Mouse (Mus musculus) midbrain, embryonic 10.5 days (tissue): ENCODE results near the gene Ern1. TPM values are rescaled to one million over a fixed set of nuclear protein-coding genes. Genes with fewer than 3 reads are reported as not detected.
"Not testable (repeated sequence)": the region's sequence is repeated elsewhere in the genome, so short reads cannot be mapped to it uniquely, and the experiment has no call there.

Experiments
- DNase-seq: peaks from one replicate; pipeline ENCODE4 v3.0.0-alpha.2; 2017; ENCODE audit warnings: low spot score
- H3K27ac ChIP-seq: fragments of 300-500 bp; sonication (generic); replicated peaks from 2 replicates; pipeline ENCODE4 v1.5.1; 2016; ENCODE audit warnings: mild to moderate bottlenecking
- H3K27me3 ChIP-seq: fragments of 300-500 bp; sonication (generic); 2 replicates; pipeline ENCODE4 v1.6.1; 2016; ENCODE audit warnings: low read depth, mild to moderate bottlenecking; ENCODE audit not compliant: poor library complexity, severe bottlenecking
- H3K36me3 ChIP-seq: fragments of 300-500 bp; sonication (generic); 2 replicates; pipeline ENCODE4 v1.6.1; 2016; ENCODE audit warnings: mild to moderate bottlenecking, moderate library complexity
- H3K4me1 ChIP-seq: fragments of 300-500 bp; sonication (generic); 2 replicates; pipeline ENCODE4 v1.6.1; 2016
- H3K4me3 ChIP-seq: fragments of 300-500 bp; sonication (generic); 2 replicates; pipeline ENCODE4 v1.5.1; 2016; ENCODE audit warnings: mild to moderate bottlenecking, moderate library complexity
- H3K9me3 ChIP-seq: fragments of 300-500 bp; sonication (generic); replicated peaks from 2 replicates; pipeline ENCODE4 v1.6.1; 2016; ENCODE audit warnings: mild to moderate bottlenecking
- WGBS: fragments of 180-500 bp; shearing (Covaris S2); methylation state at CpG from one replicate; pipeline ENCODE4 v1.1.7; 2016; 5-methylcytosine and 5-hydroxymethylcytosine counted together
- polyA plus RNA-seq: library from polyadenylated mRNA; unstranded; fragments of >200 nt; fragmentation: Nextera tagmentation; extraction: Ambion mirVana; gene quantifications from 2 replicates; pipeline ENCODE4 v1.2.1, GENCODE M21; 2016

Gene Ern1
- polyA plus RNA-seq, 1 experiment from 2014 or later, result 5.2 TPM

DNA sequence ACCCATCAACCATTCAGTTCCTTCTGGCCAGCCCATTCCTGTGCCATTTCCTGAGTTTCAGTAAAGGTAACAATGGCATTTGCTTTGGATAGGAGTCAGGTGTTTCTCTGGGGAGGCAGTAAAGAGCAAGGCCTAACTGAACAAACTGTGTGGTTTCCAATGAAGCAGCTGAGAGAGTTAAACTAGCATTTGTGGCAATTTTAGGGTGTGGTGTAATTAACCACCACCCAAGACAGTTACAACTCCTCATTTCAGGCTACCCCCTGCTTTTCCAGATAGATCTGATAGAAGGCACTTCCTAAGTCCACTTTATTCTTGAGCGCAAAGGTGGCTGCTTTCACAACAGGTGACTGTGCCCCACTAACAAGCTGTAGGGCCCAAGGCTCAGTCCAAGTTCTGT lies 19.1 kb downstream of the Ern1 start:
- H3K4me1 ChIP-seq, result no peaks in the 10 kb centered on the region
- H3K36me3 ChIP-seq, result no peaks in the 10 kb centered on the region
- H3K4me3 ChIP-seq, result no peak overlapping the region
- WGBS, result 95% methylated on average over 1 of the region's 1 CpGs
- DNase-seq, result no peak
- H3K9me3 ChIP-seq, result no peaks in the 10 kb centered on the region
- H3K27me3 ChIP-seq, result no peaks in the 10 kb centered on the region
- H3K27ac ChIP-seq, result no peak overlapping the region

DNA sequence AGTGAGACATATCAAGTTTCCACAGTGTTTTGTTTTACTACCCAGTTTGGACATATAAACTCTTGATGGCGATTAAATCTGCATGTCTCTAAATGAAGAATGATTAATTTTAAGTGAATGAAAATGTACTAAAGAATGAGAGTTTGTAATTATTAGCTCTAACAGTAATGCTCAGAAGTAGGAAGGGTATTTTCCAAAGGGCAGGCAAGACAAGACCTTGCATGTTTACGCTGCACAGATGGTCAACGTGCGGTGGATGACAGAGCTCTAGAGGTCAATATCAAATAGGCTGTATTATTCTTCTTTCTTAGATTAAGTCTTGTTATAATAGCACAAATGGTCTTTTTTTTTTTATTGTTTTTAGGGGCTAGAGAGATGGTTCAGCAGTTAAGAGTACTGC lies 21.7 kb downstream of the Ern1 start:
- 0 out of 2 replicates have a peak, but pooled peaks cover 3% of the 10 kb centered on the region for H3K4me1 ChIP-seq
- WGBS, result 95% methylated on average over 4 of the region's 4 CpGs

DNA sequence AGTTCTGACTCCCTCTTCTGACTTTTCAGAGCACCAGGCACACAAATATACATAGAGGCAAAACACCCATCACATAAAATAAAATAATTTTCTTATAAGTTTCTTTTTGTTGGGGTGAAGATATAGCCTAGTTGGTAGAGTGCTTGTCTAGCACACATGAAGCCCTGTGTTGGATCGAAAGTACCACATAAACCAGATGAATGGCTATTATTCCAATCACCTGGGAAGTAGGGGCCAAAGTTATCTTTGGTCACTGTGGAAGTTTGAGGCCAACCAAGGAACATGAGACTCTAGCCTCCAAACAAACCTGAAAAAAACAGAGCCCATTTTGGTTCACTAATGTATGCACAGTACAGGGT lies 22.1 kb downstream of the Ern1 start:
- Histone ChIP-seq H3K27ac (no peak overlapping the region), H3K9me3 (no peaks in the 10 kb centered on the region), H3K36me3 (no peaks in the 10 kb centered on the region), H3K27me3 (no peaks in the 10 kb centered on the region), H3K4me3 (no peak overlapping the region), H3K4me1 (0 out of 2 replicates have a peak, but pooled peaks cover 3% of the 10 kb centered on the region)
- no peak for DNase-seq
- 94% methylated on average over 1 of the region's 1 CpGs for WGBS

More for the DNA sequence above, 21.7 kb downstream of the Ern1 start:
- H3K27me3 ChIP-seq, result no peaks in the 10 kb centered on the region
- H3K36me3 ChIP-seq, result no peaks in the 10 kb centered on the region
- no peak overlapping the region for H3K4me3 ChIP-seq
- H3K27ac ChIP-seq, result no peak overlapping the region
- no peaks in the 10 kb centered on the region for H3K9me3 ChIP-seq
- DNase-seq, result no peak

DNA sequence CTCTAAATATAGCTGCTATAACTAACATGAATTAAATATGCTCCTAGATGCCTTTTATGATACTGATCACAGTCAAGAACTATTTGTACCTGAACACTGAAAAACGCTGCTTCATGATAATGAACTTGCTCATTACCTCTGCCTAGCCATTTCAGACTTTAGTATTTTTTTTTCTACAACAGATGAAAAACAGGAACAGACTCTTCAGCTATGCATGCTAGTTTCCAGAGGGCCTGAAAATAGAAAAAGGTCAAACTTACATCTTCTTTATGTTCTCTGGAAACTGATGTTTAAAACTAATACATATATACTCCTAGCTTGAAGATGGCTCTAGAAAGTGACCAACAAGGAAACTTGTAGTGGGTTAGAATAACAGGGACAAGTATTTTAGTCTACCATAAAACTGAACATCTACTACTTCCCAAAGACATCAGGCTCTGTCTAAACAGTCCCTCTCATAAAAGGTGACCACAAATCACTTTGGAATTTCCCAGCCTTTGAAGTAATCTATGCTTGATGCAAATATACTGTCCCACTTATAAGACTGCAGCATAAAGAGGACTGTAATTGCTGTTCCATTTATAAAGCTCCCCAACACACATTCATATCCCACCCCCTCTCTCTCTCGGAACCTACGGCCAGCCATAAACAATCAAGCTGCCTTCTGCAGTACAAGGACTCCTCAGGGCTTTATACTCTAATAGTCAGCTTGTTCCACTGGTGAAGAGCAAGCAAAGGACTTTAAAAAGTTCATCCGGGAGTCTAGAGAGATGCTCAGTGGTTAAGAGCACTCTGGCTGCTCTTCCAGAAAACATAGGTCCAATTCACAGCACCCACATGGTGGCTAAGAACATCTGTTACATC lies 22.7 kb downstream of the Ern1 start:
- Histone ChIP-seq H3K36me3 (no peaks in the 10 kb centered on the region), H3K27me3 (no peaks in the 10 kb centered on the region), H3K27ac (no peak overlapping the region), H3K4me1 (0 out of 2 replicates have a peak, but pooled peaks cover 3% of the 10 kb centered on the region), H3K4me3 (no peak overlapping the region), H3K9me3 (no peaks in the 10 kb centered on the region)
- no peak for DNase-seq
- 89% methylated on average over 4 of the region's 4 CpGs for WGBS

DNA sequence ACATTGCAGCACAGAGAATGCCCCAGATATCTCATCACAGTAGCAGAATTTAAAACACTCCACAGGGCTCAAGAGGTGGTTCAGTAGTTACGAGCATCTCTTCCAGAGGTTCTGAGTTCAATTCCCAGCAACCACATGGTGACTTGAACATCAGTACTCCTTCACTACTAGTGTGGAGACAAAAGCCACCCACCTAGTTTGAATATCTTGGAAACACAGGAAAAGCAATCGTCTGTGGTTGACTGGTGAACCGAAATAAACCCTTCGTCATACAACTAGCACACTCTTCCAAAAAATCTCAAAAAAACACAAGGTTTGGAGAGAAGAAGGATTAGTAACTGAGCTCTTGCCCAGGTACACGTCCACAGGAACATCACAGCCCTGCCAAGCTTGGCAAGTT lies 23.8 kb downstream of the Ern1 start:
- 71% methylated on average over 5 of the region's 5 CpGs for WGBS
- Histone ChIP-seq H3K4me1 (0 out of 2 replicates have a peak, but pooled peaks cover 3% of the 10 kb centered on the region), H3K36me3 (no peaks in the 10 kb centered on the region), H3K9me3 (no peaks in the 10 kb centered on the region), H3K4me3 (no peak overlapping the region), H3K27me3 (no peaks in the 10 kb centered on the region), H3K27ac (no peak overlapping the region)
- no peak for DNase-seq

DNA sequence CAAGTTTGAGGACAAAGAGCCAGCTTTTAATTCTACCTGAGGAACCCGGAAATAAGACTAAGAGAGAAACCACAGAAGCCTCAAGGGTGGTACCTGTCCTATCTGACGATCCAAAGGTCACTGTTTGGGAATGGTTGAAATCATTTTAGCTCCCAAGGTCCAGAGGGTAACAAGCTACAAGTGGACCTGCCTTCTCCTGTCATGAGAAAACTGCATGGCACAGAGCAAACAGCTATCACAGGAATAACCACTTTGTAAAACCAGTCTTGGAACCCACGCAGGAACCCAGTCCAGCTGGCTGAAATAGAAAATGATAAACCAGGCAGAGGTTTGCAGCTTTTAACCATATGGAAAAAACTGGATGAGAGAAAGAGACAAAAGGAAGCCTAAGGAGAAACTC lies 25.3 kb downstream of the Ern1 start:
- no peaks in the 10 kb centered on the region for H3K27me3 ChIP-seq
- 86% methylated on average over 3 of the region's 3 CpGs for WGBS

DNA sequence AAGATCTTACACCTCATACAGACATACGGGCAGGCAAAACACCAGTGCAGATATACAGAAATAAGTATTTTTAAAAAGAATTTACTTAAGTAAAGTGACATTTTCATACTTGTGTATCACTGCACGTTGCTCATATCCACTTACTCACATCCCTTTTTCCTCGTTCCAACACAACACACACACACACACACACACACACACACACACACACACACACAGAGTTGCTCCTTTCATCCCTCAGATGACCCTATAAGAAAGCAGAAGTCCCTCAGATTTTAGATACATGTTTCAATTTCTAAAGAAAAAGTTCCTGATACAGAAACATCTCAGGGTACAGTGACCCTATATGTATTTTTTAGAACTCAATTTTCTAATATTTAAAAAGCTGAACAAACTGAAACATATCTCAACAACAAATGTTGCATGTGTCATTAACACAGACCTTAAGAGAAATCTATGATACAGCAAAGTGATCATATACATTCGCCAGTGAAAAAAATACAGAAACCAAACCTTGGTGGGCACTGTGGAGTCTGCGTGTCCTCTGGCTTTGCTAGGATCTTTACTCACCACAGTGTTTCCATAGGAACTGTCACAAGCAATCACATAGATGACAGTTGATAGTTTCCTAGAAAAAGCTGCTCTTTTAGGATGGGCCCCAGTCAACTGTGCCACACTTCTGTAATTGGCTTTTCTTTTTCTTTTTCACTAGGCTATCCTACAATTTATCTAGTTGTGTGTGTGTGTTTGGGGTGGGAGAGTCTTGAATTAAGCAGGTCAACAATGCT lies 26.3 kb downstream of the Ern1 start:
- no peaks in the 10 kb centered on the region for H3K9me3 ChIP-seq
- DNase-seq, result no peak
- no peak overlapping the region for H3K27ac ChIP-seq
- H3K4me3 ChIP-seq, result no peak overlapping the region
- 0 out of 2 replicates have a peak, but pooled peaks cover 3% of the 10 kb centered on the region for H3K4me1 ChIP-seq
- 83% methylated on average over 5 of the region's 5 CpGs for WGBS
- H3K36me3 ChIP-seq, result no peaks in the 10 kb centered on the region
- no peaks in the 10 kb centered on the region for H3K27me3 ChIP-seq

More for the DNA sequence above, 25.3 kb downstream of the Ern1 start:
- no peak for DNase-seq
- no peaks in the 10 kb centered on the region for H3K9me3 ChIP-seq
- H3K36me3 ChIP-seq, result no peaks in the 10 kb centered on the region
- 0 out of 2 replicates have a peak, but pooled peaks cover 3% of the 10 kb centered on the region for H3K4me1 ChIP-seq
- H3K4me3 ChIP-seq, result no peak overlapping the region
- H3K27ac ChIP-seq, result no peak overlapping the region

DNA sequence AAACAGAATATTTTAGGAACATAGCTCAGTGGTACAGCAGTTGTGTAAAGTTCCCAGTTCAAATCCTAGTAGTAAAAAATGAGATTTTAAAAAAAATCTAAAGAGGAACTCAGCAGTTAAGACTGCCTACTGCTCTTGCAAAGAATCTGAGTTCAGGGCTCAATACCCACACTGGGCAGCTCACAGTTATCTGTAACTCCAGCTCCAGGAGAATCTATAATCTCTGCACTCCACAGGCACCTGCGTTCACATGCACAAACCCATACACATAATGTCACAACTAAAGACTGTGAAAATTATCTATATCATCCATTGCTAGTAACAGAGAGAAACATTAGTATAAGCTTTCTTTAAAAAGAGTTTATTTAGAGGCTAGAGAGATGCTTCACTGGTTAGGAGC lies 27.0 kb downstream of the Ern1 start:
- 98% methylated on average over 1 of the region's 1 CpGs for WGBS
- DNase-seq, result no peak
- H3K9me3 ChIP-seq, result no peaks in the 10 kb centered on the region
- H3K27ac ChIP-seq, result no peak overlapping the region
- H3K4me3 ChIP-seq, result no peak overlapping the region
- 0 out of 2 replicates have a peak, but pooled peaks cover 3% of the 10 kb centered on the region for H3K4me1 ChIP-seq
- H3K36me3 ChIP-seq, result no peaks in the 10 kb centered on the region
- H3K27me3 ChIP-seq, result no peaks in the 10 kb centered on the region

DNA sequence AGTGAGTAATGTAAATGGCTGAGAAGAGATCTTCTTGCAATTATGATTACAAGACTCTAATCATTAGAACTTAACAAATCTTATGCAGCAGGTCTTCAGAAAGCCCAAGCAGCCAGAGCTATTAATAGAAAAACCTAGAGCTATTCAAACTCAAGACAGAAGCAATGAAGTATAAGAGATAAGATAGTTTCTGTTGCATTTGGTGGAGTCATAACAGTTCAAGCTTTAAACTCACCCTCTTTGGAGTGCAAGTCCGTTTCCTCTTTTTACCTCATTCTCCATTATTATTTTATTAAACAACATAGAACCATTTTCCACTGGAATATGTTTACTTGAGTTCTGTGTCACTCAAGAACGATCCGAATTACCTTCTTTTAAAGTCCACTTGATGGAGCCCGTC lies 29.1 kb downstream of the Ern1 start:
- Histone ChIP-seq H3K27ac (no peak overlapping the region), H3K36me3 (no peaks in the 10 kb centered on the region), H3K27me3 (no peaks in the 10 kb centered on the region), H3K4me1 (0 out of 2 replicates have a peak, but pooled peaks cover 3% of the 10 kb centered on the region), H3K9me3 (no peaks in the 10 kb centered on the region), H3K4me3 (no peak overlapping the region)
- WGBS, result 95% methylated on average over 4 of the region's 4 CpGs
- DNase-seq, result no peak

DNA sequence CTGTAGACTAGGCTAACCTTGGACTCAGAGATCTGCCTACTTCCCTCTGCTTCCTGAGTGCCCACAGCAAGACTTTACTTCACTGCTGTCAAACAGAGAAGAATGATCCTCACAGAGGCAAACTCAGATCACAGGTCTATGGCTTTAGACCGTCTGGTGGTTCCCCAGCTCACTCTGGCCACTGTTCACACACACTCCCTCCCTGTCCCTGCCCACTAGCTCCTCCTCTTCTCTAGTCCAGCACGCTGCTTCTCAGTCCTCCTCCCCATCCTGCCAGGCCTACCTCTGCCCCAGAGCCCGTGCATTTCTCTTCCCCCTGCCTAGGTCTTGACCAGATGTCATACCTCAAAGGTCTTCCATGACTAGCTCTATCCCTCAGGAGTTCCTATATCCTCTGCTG lies 44.0 kb downstream of the Ern1 start:
- Histone ChIP-seq H3K9me3 (no peaks in the 10 kb centered on the region), H3K27ac (no peak overlapping the region), H3K27me3 (no peaks in the 10 kb centered on the region), H3K4me3 (no peak overlapping the region), H3K4me1 (no peaks in the 10 kb centered on the region), H3K36me3 (no peaks in the 10 kb centered on the region)
- no peak for DNase-seq
- 39% methylated on average over 3 of the region's 3 CpGs for WGBS

DNA sequence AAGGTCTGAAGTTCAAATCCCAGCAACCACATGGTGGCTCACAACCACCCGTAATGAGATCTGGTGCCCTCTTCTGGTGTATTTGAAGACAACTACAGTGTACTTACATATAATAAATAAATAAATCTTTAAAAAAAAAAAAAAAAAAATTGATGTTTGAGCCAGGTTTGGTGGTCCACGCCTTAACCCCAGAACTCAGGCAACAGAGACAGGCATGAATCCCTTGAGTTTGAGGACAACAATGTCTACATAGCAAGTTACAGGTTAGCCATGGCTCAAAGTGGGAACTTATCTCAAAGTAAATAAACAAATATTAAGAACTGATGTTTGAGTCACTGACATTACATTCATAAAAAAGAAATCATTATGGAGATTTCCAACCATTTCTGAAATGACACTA lies 45.1 kb downstream of the Ern1 start:
- H3K27me3 ChIP-seq, H3K27ac ChIP-seq, H3K36me3 ChIP-seq, DNase-seq, H3K9me3 ChIP-seq, H3K4me3 ChIP-seq, H3K4me1 ChIP-seq: not testable (repeated sequence)
- whole genome bisulfite sequencing, result 90% methylated on average over 2 of the region's 2 CpGs

DNA sequence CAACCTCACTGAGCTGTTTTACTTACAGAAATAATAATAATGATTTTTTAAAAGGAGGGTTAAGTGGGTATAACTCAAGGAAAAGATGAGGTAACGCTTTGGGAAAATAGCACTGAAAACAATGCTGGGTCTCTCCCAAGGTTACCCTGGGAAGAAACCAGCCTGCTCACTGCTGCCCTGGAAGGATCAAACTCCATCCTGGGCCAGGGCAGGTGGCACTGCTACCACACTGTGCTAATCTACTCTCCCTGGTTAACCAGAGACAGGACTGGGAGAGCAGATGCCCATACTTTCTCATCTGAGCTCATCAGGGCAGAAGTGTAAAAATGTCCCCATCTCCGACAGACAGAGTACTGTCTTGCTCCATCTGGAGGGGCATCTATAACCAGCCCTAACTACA lies 47.3 kb downstream of the Ern1 start:
- Histone ChIP-seq H3K4me3 (no peak overlapping the region), H3K9me3 (no peaks in the 10 kb centered on the region), H3K4me1 (no peaks in the 10 kb centered on the region), H3K27me3 (no peaks in the 10 kb centered on the region), H3K36me3 (no peaks in the 10 kb centered on the region), H3K27ac (no peak overlapping the region)
- no peak for DNase-seq
- 94% methylated on average over 2 of the region's 2 CpGs for WGBS

DNA sequence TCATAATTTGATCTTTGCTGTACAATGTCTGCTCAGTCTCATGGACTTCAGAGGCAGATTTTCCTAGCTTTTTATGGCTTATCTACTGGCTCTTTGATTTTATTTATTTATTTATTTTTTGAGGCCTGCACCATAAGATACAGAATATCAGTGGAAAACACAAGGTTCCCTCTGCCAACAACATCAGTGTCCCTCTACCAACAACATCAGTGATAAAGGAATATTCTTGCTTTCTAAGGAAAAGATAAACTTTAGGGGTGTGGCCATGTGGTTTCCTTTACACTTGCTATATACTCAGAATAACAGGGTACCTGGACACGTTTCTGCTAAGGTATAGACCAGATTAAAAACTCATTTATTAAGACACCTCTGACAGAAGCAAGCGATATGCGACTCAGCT lies 48.3 kb downstream of the Ern1 start:
- no peak overlapping the region for H3K4me3 ChIP-seq
- H3K4me1 ChIP-seq, result no peaks in the 10 kb centered on the region
- H3K27ac ChIP-seq, result no peak overlapping the region
- 0 out of 2 replicates have a peak, but pooled peaks cover under 1% of the 10 kb centered on the region for H3K36me3 ChIP-seq
- no peaks in the 10 kb centered on the region for H3K9me3 ChIP-seq
- 88% methylated on average over 3 of the region's 3 CpGs for WGBS
- no peak for DNase-seq
- no peaks in the 10 kb centered on the region for H3K27me3 ChIP-seq
